Mouse (Mus musculus) erythroblast, embryonic 14.5 days (primary cell): ENCODE data around the gene Cdcp2.

ENCODE experiments used
- GATA1 ChIP-seq: IDR thresholded peaks from 2 replicates; pipeline ENCODE4 v1.6.1; 2012; ENCODE audit warnings: low read length, inconsistent platforms, mixed read lengths
- TAL1 ChIP-seq: IDR thresholded peaks from 3 replicates; pipeline ENCODE4 v1.6.1; 2012; ENCODE audit warnings: low read length, inconsistent platforms, mixed read lengths

- TF ChIP-seq GATA1 (no peak), TAL1 (no peak)
These were observed 37.9 kb upstream of the Cdcp2 start for GRCm38 (mm10) chr4:107058781-107059180.
